Mouse (Mus musculus): ENCODE data around the gene Sspn.

Sspn gene

GRCm38 (mm10) chr6:145931341-145931740 is at the start of gene Sspn:
Sspn (plus strand) TSS chr6:145931641.
- no peak for DNase-seq (ENCODE audit: low spot score)

GRCm38 (mm10) chr6:145883010-145883409 is 48.4 kb upstream of the Sspn start:
- DNase-seq (ENCODE audit: low spot score), result no peak

- no peak for DNase-seq (ENCODE audit: low spot score)
These were observed 47.8 kb upstream of the Sspn start for GRCm38 (mm10) chr6:145883668-145884067.

GRCm38 (mm10) chr6:145885069-145885468 is 46.4 kb upstream of the Sspn start:
- DNase-seq (ENCODE audit: low spot score), result no peak

GRCm38 (mm10) chr6:145886277-145886676 is 45.2 kb upstream of the Sspn start:
- DNase-seq (ENCODE audit: low spot score), result no peak

GRCm38 (mm10) chr6:145887719-145888118 is 43.7 kb upstream of the Sspn start:
- no peak for DNase-seq (ENCODE audit: low spot score)

GRCm38 (mm10) chr6:145891951-145892350 is 39.5 kb upstream of the Sspn start:
- no peak for DNase-seq (ENCODE audit: low spot score)

GRCm38 (mm10) chr6:145892381-145893265 is 38.8 kb upstream of the Sspn start:
- DNase-seq (ENCODE audit: low spot score), result no peak

- DNase-seq (ENCODE audit: low spot score), result no peak
These were observed 37.9 kb upstream of the Sspn start for GRCm38 (mm10) chr6:145893366-145894021.

GRCm38 (mm10) chr6:145894669-145895342 is 36.6 kb upstream of the Sspn start:
- DNase-seq (ENCODE audit: low spot score), result no peak

- no peak for DNase-seq (ENCODE audit: low spot score)
These were observed 27.3 kb upstream of the Sspn start for GRCm38 (mm10) chr6:145904169-145904568.

GRCm38 (mm10) chr6:145904616-145905015 is 26.8 kb upstream of the Sspn start:
- DNase-seq (ENCODE audit: low spot score), result no peak

GRCm38 (mm10) chr6:145906096-145906890 is 25.1 kb upstream of the Sspn start:
- DNase-seq (ENCODE audit: low spot score), result no peak

- DNase-seq (ENCODE audit: low spot score), result no peak
These were observed 21.5 kb upstream of the Sspn start for GRCm38 (mm10) chr6:145909943-145910342.

- peak; percentile 28 for DNase-seq (ENCODE audit: low spot score)
These were observed 20.7 kb upstream of the Sspn start for GRCm38 (mm10) chr6:145910469-145911426.

- DNase-seq (ENCODE audit: low spot score), result no peak
These were observed 19.2 kb upstream of the Sspn start for GRCm38 (mm10) chr6:145912232-145912631.

- no peak for DNase-seq (ENCODE audit: low spot score)
These were observed 16.0 kb upstream of the Sspn start for GRCm38 (mm10) chr6:145915435-145915834.

GRCm38 (mm10) chr6:145916401-145916800 is 15.0 kb upstream of the Sspn start:
- no peak for DNase-seq (ENCODE audit: low spot score)

- no peak for DNase-seq (ENCODE audit: low spot score)
These were observed 13.2 kb upstream of the Sspn start for GRCm38 (mm10) chr6:145918236-145918635.

- DNase-seq (ENCODE audit: low spot score), result no peak
These were observed 7.8 kb upstream of the Sspn start for GRCm38 (mm10) chr6:145923594-145923993.
